Mouse (Mus musculus): Measurements from ENCODE around the gene Npepps.

GRCm38 (mm10) chr11:97226131-97226530 lies 54.3 kb downstream of the Npepps start:
- no peak for TF ChIP-seq CTCF (IDR thresholded peaks at IDR 0.05 in 2 of 3, conservative IDR thresholded peaks at IDR 0.05 in 1 of 3; ENCODE audit: control insufficient read depth in 1 of 3, insufficient read depth in 1 of 3, low read depth in 2 of 3, low read length in 3 of 3, poor library complexity in 1 of 3, severe bottlenecking in 1 of 3)
- no peak for TF ChIP-seq GATA1 (IDR thresholded peaks at IDR 0.05; ENCODE audit: low read depth, low read length)
- no peak for TF ChIP-seq MAZ (IDR thresholded peaks at IDR 0.05; ENCODE audit: low read depth, low read length)
- no peak for TF ChIP-seq GABPA (IDR thresholded peaks at IDR 0.05; ENCODE audit: low read depth, low read length)
- TF ChIP-seq POLR2A (IDR thresholded peaks at IDR 0.05; ENCODE audit: control insufficient read depth in 1 of 2, insufficient read depth in 1 of 2, low read depth in 1 of 2, low read length in 2 of 2, poor library complexity in 1 of 2) = no peak
- TF ChIP-seq POLR2AphosphoS2 (IDR thresholded peaks at IDR 0.05; ENCODE audit: low read length) = no peak
- no peak for TF ChIP-seq ZC3H11A (IDR thresholded peaks at IDR 0.05; ENCODE audit: low read depth, low read length)
- TF ChIP-seq USF2 (IDR thresholded peaks at IDR 0.05; ENCODE audit: borderline replicate concordance in 1 of 2, insufficient read depth in 1 of 2, low read depth in 1 of 2, low read length in 2 of 2) = no peak
- no peak for TF ChIP-seq ZKSCAN1 (IDR thresholded peaks at IDR 0.05; ENCODE audit: low read depth, low read length)
- no peak for TF ChIP-seq MAFK (IDR thresholded peaks at IDR 0.05; ENCODE audit: borderline replicate concordance, low read depth, low read length)
- no peak for TF ChIP-seq NRF1 (IDR thresholded peaks at IDR 0.05; ENCODE audit: insufficient read depth, low read depth, low read length, poor library complexity, severe bottlenecking)

Measured in MEL (cell line).